Mouse (Mus musculus): ENCODE data around the gene Chst12. TPM values are rescaled to one million over a fixed set of nuclear protein-coding genes. Genes with fewer than 3 reads are reported as not detected.
A peak's percentile ranks its signal among the peaks of the same experiment; 100 is the strongest.
"Not testable (repeated sequence)": the region's sequence is repeated elsewhere in the genome, so short reads cannot be mapped to it uniquely, and the experiment has no call there.

Chst12 gene
- polyA plus RNA-seq, 1 experiment = 22.5 TPM

DNA sequence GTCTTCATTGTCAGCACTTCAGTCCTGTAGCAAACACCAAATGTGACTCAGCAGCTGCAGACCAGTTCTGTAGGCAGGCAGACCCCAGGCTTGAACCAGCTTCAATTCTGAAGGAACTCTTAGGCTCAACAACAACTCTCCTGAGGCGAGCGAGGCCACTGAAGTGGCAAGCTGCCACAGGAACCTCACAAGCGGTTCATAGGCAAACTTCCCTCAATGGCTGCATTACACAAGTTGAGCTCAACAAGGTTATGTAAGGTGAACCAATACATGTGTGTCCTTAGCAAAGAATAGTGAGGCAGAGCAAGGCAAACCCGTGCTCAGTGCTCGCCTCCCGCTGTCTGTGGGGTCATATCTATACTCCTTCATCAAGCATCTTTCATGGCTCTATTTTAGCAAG is 7.2 kb upstream of the Chst12 start:
- Histone ChIP-seq H3K27ac (ENCODE audit: insufficient read depth, low read length) (no peak overlapping the region), H3K4me1 (ENCODE audit: control insufficient read depth, insufficient read depth, low read length) (peaks cover 3% of the 10 kb centered on the region; the same call in 1 of the 2 replicates), H3K4me3 (replicated peaks; ENCODE audit: insufficient read depth, low read depth, low read length) (no peak overlapping the region), H3K27me3 (ENCODE audit: control insufficient read depth, insufficient read depth, low read length) (no peaks in the 10 kb centered on the region)
- no peak for DNase-seq
- WGBS = 78% methylated on average over 6 of the region's 6 CpGs
- TF ChIP-seq POLR2A (IDR thresholded peaks at IDR 0.05; ENCODE audit: borderline replicate concordance, insufficient read depth, low read length) = no peak
- no peak for TF ChIP-seq CTCF (IDR thresholded peaks at IDR 0.05; ENCODE audit: borderline replicate concordance, insufficient read depth, low read depth, low read length)

DNA sequence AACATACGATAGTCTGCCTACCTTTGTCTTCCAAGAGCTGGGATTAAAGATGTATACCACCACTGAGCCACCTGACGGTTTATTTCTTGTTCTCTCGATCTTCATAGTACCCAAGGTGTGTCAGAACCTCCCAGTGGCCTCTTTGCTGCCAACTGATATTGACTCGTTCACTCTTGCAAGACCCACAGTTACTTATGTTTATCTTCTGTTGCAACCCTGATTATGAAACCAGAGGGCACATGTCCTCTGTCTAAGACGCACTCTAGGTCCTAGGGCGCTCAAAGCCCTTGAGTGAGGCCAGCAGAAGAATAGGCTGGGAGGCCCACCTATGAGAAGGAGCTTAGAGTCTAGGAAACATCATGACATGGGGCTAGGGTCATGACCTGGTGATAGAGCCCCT is 4.6 kb upstream of the Chst12 start:
- Histone ChIP-seq H3K27ac (ENCODE audit: insufficient read depth, low read length) (no peak overlapping the region), H3K4me3 (replicated peaks; ENCODE audit: insufficient read depth, low read depth, low read length) (no peak overlapping the region), H3K4me1 (ENCODE audit: control insufficient read depth, insufficient read depth, low read length) (peaks cover 6% of the 10 kb centered on the region; the same call in 1 of the 2 replicates), H3K27me3 (ENCODE audit: control insufficient read depth, insufficient read depth, low read length) (no peaks in the 10 kb centered on the region)
- DNase-seq = no peak
- 92% methylated on average over 6 of the region's 6 CpGs for WGBS
- TF ChIP-seq CTCF (IDR thresholded peaks at IDR 0.05; ENCODE audit: borderline replicate concordance, insufficient read depth, low read depth, low read length) (no peak), POLR2A (IDR thresholded peaks at IDR 0.05; ENCODE audit: borderline replicate concordance, insufficient read depth, low read length) (no peak)

DNA sequence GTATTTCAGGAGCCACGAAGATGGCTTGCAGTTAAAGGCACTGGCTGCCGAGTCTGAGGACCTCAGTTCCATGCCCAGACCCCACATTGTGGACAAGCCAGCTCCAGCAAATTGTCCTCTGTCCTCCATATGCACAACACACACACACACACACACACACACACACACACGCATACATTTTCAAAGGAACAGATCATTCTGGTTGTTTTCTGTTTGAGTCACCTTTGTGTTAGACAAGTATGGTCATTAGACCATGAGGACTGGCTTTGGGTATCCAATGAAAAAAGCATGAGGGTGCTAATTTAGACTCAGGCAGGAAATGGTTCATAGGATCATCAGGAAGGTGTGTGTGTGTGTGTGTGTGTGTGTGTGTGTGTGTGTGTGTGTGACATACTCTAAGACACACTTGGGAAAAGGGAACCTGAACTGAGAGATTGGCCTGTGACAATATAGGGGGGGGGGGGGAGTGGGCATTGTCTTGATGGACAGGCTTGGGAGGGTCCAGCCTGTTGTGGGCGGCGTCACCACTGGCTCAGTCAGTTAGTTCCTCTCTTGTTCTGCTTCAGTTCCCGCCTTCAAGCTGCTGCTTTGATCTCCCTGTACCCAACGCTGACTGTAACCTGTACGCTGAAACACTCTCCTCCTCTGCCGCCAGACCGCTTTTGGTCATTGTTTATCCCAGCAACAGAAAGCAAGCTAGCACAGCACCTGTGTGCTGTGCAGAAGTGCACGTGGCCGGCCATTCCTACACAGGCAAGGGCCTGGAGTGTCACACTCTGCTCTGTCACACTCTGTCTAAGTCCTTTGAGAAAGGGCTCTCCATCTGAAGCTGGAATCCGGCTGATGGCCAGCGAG is 3.1 kb upstream of the Chst12 start:
- H3K4me1 ChIP-seq (ENCODE audit: control insufficient read depth, insufficient read depth, low read length) = peaks cover 17% of the 10 kb centered on the region
- H3K27ac ChIP-seq (ENCODE audit: insufficient read depth, low read length) = no peak overlapping the region
- H3K27me3 ChIP-seq (ENCODE audit: control insufficient read depth, insufficient read depth, low read length) = no peaks in the 10 kb centered on the region
- no peak overlapping the region for H3K4me3 ChIP-seq (replicated peaks; ENCODE audit: insufficient read depth, low read depth, low read length)
- no peak for TF ChIP-seq POLR2A (IDR thresholded peaks at IDR 0.05; ENCODE audit: borderline replicate concordance, insufficient read depth, low read length)
- 36% methylated on average over 14 of the region's 14 CpGs for WGBS
- no peak for DNase-seq

DNA sequence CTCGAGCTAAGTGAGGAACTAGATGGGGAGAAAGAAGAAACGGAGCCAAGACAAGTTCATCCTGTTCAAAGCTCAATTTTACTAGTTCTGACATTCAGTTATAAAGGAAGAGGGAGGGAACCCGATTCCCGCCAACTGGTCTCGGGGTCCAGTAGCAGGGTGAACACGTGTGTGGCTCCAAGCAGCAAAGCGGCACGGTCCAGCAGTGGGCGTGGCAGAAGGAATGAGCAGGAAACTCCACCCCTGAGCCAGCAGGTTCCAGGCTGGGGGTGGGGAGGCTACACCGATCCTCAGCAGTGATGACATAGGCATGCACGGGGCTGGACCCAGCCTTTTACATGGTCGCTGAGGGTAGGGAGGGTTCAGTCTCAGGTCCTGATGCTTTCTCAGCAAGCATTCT is 2.4 kb upstream of the Chst12 start:
- peak; percentile 22 to 26 for DNase-seq
- not testable (repeated sequence) for H3K4me3 ChIP-seq (replicated peaks; ENCODE audit: insufficient read depth, low read depth, low read length); H3K27me3 ChIP-seq (ENCODE audit: control insufficient read depth, insufficient read depth, low read length); H3K27ac ChIP-seq (ENCODE audit: insufficient read depth, low read length)
- peaks cover 24% of the 10 kb centered on the region for H3K4me1 ChIP-seq (ENCODE audit: control insufficient read depth, insufficient read depth, low read length)
- 6% methylated on average over 12 of the region's 12 CpGs for WGBS

DNA sequence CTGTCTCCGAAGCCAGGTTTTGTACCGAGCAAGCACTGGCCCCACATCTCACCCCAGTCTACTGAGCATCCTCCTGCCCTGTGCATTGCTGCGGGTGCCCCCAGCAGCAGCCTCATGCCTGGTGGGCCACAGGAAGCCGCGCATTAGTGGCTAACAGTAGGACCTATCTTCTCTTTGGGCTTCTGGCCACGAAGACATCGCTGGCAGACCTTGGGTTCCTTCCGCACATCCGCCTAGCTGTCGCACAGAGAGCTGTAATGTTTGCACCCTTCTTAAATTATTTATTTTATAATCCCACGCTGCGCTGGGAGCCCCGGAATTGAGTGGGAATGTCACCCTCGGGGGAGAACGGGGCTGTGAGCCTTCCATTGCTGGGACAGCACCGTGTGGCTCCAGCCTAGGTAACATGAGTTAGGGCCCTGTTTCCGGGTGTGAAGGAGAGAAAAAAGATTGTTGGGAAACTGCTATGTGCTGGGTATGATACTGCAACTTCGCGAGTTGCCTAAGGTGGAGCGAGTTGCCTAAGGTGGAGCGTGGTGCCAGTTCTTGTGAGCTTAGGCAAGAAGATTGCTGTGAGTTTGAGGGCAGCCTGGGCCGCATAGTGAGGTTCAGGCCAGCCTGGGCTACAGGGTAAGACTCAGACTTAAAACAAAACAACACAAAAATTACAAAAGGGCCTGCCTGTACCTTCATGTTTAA is 895 bp downstream of the Chst12 start:
- H3K4me1 ChIP-seq (ENCODE audit: control insufficient read depth, insufficient read depth, low read length) = peaks cover 29% of the 10 kb centered on the region
- DNase-seq = no peak
- H3K27ac ChIP-seq (ENCODE audit: insufficient read depth, low read length) = peak overlapping the region; percentile 26; the same call in 1 of the 2 replicates
- peak overlapping the region; percentile 89 for H3K4me3 ChIP-seq (replicated peaks; ENCODE audit: insufficient read depth, low read depth, low read length)
- no peak for TF ChIP-seq CTCF (IDR thresholded peaks at IDR 0.05; ENCODE audit: borderline replicate concordance, insufficient read depth, low read depth, low read length)
- TF ChIP-seq POLR2A (IDR thresholded peaks at IDR 0.05; ENCODE audit: borderline replicate concordance, insufficient read depth, low read length) = no peak
- WGBS = 27% methylated on average over 22 of the region's 22 CpGs
- H3K27me3 ChIP-seq (ENCODE audit: control insufficient read depth, insufficient read depth, low read length) = no peaks in the 10 kb centered on the region

DNA sequence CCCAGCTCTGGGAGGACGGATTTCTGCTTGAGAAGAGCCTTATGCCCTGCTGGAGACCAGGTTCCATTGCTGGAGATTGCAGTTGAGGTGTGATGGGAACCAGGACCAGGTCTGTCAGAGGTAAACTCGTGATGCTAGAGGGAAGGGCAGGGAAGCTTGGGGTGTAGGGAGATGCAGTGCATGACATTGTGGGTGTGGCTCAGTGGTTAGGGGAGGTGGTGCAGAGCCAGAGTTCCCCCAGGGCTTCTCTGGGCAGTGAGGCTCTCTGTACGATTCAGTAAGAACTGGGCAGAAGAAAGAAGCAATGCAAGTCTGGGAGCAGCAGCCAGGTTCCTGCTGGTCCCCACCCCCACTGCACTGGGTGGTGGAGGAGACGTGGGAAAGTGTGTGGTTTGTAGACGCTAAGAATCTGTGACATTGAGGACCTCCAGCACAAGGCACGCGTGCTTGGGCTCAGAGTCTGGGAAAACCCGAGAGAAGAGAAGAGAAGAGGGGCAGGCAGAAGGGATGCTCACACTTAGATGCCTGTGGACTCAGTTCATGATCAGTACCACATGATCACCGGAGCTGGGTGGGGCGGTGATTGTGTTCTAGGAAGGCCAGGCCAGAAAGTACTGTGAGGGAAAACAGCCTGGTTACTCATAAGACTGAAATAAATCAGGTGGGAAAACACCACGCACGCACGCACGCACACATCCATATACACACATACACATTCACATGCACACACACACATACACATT is 2.3 kb downstream of the Chst12 start:
- Histone ChIP-seq H3K4me1 (ENCODE audit: control insufficient read depth, insufficient read depth, low read length) (peaks cover 29% of the 10 kb centered on the region), H3K4me3 (replicated peaks; ENCODE audit: insufficient read depth, low read depth, low read length) (no peak overlapping the region), H3K27ac (ENCODE audit: insufficient read depth, low read length) (no peak overlapping the region), H3K27me3 (ENCODE audit: control insufficient read depth, insufficient read depth, low read length) (no peaks in the 10 kb centered on the region)
- no peak for TF ChIP-seq CTCF (IDR thresholded peaks at IDR 0.05; ENCODE audit: borderline replicate concordance, insufficient read depth, low read depth, low read length)
- TF ChIP-seq POLR2A (IDR thresholded peaks at IDR 0.05; ENCODE audit: borderline replicate concordance, insufficient read depth, low read length) = no peak
- no peak for DNase-seq
- 79% methylated on average over 14 of the region's 14 CpGs for WGBS

DNA sequence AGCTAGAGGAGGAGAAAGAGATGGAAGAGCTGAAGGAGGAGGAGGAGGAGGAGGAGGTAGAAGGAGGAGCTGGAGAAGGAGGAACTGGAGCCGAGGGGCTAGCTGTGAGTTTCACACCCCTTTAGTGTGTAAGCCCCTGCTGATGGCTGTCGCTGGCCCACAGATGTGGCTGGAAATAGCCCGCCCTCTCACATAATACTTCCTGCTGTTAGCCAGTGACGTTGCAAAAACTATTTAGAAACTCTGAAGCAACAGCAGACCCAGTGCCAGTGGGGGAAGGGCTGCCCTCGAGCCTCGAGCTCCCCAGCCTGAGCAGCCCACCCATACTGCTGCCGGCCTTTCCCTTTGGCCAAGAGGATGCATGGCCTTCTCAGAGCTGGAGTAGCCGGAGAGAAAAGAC is 3.3 kb downstream of the Chst12 start:
- Histone ChIP-seq H3K27me3 (ENCODE audit: control insufficient read depth, insufficient read depth, low read length) (no peaks in the 10 kb centered on the region), H3K27ac (ENCODE audit: insufficient read depth, low read length) (no peak overlapping the region), H3K4me1 (ENCODE audit: control insufficient read depth, insufficient read depth, low read length) (peaks cover 23% of the 10 kb centered on the region), H3K4me3 (replicated peaks; ENCODE audit: insufficient read depth, low read depth, low read length) (no peak overlapping the region)
- no peak for DNase-seq
- no peak for TF ChIP-seq CTCF (IDR thresholded peaks at IDR 0.05; ENCODE audit: borderline replicate concordance, insufficient read depth, low read depth, low read length)
- no peak for TF ChIP-seq POLR2A (IDR thresholded peaks at IDR 0.05; ENCODE audit: borderline replicate concordance, insufficient read depth, low read length)
- 55% methylated on average over 8 of the region's 8 CpGs for WGBS

Measured in cerebellum, adult 2 months (tissue).